Mouse (Mus musculus) liver, embryonic 16.5 days (tissue): ENCODE measurements around the gene Chka. TPM values are rescaled to one million over a fixed set of nuclear protein-coding genes. Genes with fewer than 3 reads are reported as not detected.

ENCODE experiments used
- ATAC-seq: fragments of 200-750 bp; cut with Nextera tagmentation; 2 replicates; pipeline ENCODE4 v1.8.0; 2017; ENCODE audit warnings: low read depth, mild to moderate bottlenecking, moderate number of reproducible peaks, moderate library complexity
- H3K27ac ChIP-seq: fragments of 300-500 bp; sonication (generic); 2 replicates; pipeline ENCODE4 v1.5.1; 2014; ENCODE audit warnings: mild to moderate bottlenecking, low read length
- H3K27me3 ChIP-seq: fragments of 300-500 bp; sonication (generic); 2 replicates; pipeline ENCODE4 v1.6.1; 2014; ENCODE audit warnings: low read depth, low read length, mixed read lengths; ENCODE audit not compliant: control insufficient read depth, insufficient read depth
- H3K36me3 ChIP-seq: fragments of 300-500 bp; sonication (generic); 2 replicates; pipeline ENCODE4 v1.6.1; 2014; ENCODE audit warnings: mild to moderate bottlenecking; ENCODE audit not compliant: control insufficient read depth, insufficient read depth
- H3K4me1 ChIP-seq: fragments of 300-500 bp; sonication (generic); 2 replicates; pipeline ENCODE4 v1.6.1; 2014; ENCODE audit warnings: low read depth, low read length, mixed read lengths; ENCODE audit not compliant: control insufficient read depth
- H3K4me2 ChIP-seq: fragments of 300-500 bp; sonication (generic); 2 replicates; pipeline ENCODE4 v1.6.1; 2014; ENCODE audit warnings: low read depth, low read length, mixed read lengths
- H3K4me3 ChIP-seq: fragments of 300-500 bp; sonication (generic); 2 replicates; pipeline ENCODE4 v1.5.1; 2014; ENCODE audit warnings: low read depth, mild to moderate bottlenecking, low read length
- H3K9ac ChIP-seq: fragments of 300-500 bp; sonication (generic); 2 replicates; pipeline ENCODE4 v1.6.1; 2014; ENCODE audit warnings: low read depth, low read length
- H3K9me3 ChIP-seq: fragments of 300-500 bp; sonication (generic); replicated peaks from 2 replicates; pipeline ENCODE4 v1.6.1; 2016; ENCODE audit warnings: low read length; ENCODE audit not compliant: control insufficient read depth
- WGBS: fragments of 180-500 bp; shearing (Covaris S2); extraction: QIAGEN DNeasy Blood & Tissue Kit; methylation state at CpG from one replicate; pipeline ENCODE4 v1.1.7; 2014; ENCODE audit not compliant: insufficient replicate concordance; 5-methylcytosine and 5-hydroxymethylcytosine counted together
- polyA plus RNA-seq: library from polyadenylated mRNA; unstranded; fragments of >200 nt; fragmentation: Nextera tagmentation; extraction: Ambion mirVana; gene quantifications from 2 replicates; pipeline ENCODE4 v1.2.1, GENCODE M21; 2015

The Chka gene
- polyA plus RNA-seq, 1 experiment from 2014 or later: 19.3 TPM

GRCm38 (mm10) chr19:3850847-3851469 lies 615 bp upstream of the Chka start:
- H3K9ac ChIP-seq: peak overlapping the region; percentile 70
- H3K27me3 ChIP-seq: no peaks in the 10 kb centered on the region
- peak overlapping the region; percentile 100 for H3K4me2 ChIP-seq
- peaks cover 16% of the 10 kb centered on the region for H3K4me1 ChIP-seq
- ATAC-seq: peak; percentile 5; the same call in 1 of the 2 replicates
- WGBS: 7% methylated on average over 19 of the region's 19 CpGs
- no peaks in the 10 kb centered on the region for H3K36me3 ChIP-seq
- no peaks in the 10 kb centered on the region for H3K9me3 ChIP-seq
- peak overlapping the region; percentile 85 for H3K27ac ChIP-seq
- peak overlapping the region; percentile 85 for H3K4me3 ChIP-seq

- H3K4me2 ChIP-seq: peak overlapping the region; percentile 100
- H3K36me3 ChIP-seq: no peaks in the 10 kb centered on the region
- H3K9me3 ChIP-seq: no peaks in the 10 kb centered on the region
- peak overlapping the region; percentile 89 for H3K9ac ChIP-seq
- peaks cover 16% of the 10 kb centered on the region for H3K4me1 ChIP-seq
- H3K4me3 ChIP-seq: peak overlapping the region; percentile 85
- under 1% methylated on average over 62 of the region's 74 CpGs for WGBS
- H3K27ac ChIP-seq: peak overlapping the region; percentile 95
- no peaks in the 10 kb centered on the region for H3K27me3 ChIP-seq
- ATAC-seq: peak; percentile 15
Observed at GRCm38 (mm10) chr19:3851979-3852681, 557 bp downstream of the Chka start.

- Histone ChIP-seq H3K4me2 (peak overlapping the region; percentile 100), H3K9ac (no peak overlapping the region), H3K4me1 (peaks cover 16% of the 10 kb centered on the region), H3K4me3 (peak overlapping the region; percentile 85), H3K9me3 (no peaks in the 10 kb centered on the region), H3K27ac (no peak overlapping the region), H3K36me3 (no peaks in the 10 kb centered on the region), H3K27me3 (no peaks in the 10 kb centered on the region)
- ATAC-seq: no peak
- 69% methylated on average over 10 of the region's 10 CpGs for WGBS
Observed at GRCm38 (mm10) chr19:3853121-3853520, 1.5 kb downstream of the Chka start.

GRCm38 (mm10) chr19:3853891-3854290 lies 2.3 kb downstream of the Chka start:
- no peaks in the 10 kb centered on the region for H3K9me3 ChIP-seq
- H3K4me1 ChIP-seq: peaks cover 16% of the 10 kb centered on the region
- no peak for ATAC-seq
- no peak overlapping the region for H3K9ac ChIP-seq
- H3K4me3 ChIP-seq: no peak overlapping the region
- no peaks in the 10 kb centered on the region for H3K36me3 ChIP-seq
- H3K27me3 ChIP-seq: no peaks in the 10 kb centered on the region
- WGBS: 71% methylated on average over 1 of the region's 1 CpGs
- H3K27ac ChIP-seq: no peak overlapping the region
- peak overlapping the region; percentile 100 for H3K4me2 ChIP-seq

- H3K9ac ChIP-seq: no peak overlapping the region
- no peak for ATAC-seq
- no peaks in the 10 kb centered on the region for H3K27me3 ChIP-seq
- no peak overlapping the region for H3K4me3 ChIP-seq
- H3K27ac ChIP-seq: no peak overlapping the region
- H3K4me2 ChIP-seq: 0 out of 2 replicates have a peak overlapping the region, but pooled peaks have one; percentile 0
- 57% methylated on average over 6 of the region's 6 CpGs for WGBS
- no peaks in the 10 kb centered on the region for H3K9me3 ChIP-seq
- no peaks in the 10 kb centered on the region for H3K36me3 ChIP-seq
- H3K4me1 ChIP-seq: peaks cover 16% of the 10 kb centered on the region
Observed at GRCm38 (mm10) chr19:3855091-3855490, 3.5 kb downstream of the Chka start.

- Histone ChIP-seq H3K9ac (no peak overlapping the region), H3K36me3 (no peaks in the 10 kb centered on the region), H3K9me3 (no peaks in the 10 kb centered on the region), H3K4me2 (no peak overlapping the region), H3K4me3 (no peak overlapping the region), H3K4me1 (peaks cover 15% of the 10 kb centered on the region), H3K27ac (no peak overlapping the region), H3K27me3 (no peaks in the 10 kb centered on the region)
- ATAC-seq: no peak
- WGBS: 48% methylated on average over 4 of the region's 4 CpGs
Observed at GRCm38 (mm10) chr19:3855601-3856000, 4.0 kb downstream of the Chka start.

GRCm38 (mm10) chr19:3857220-3857619 lies 5.6 kb downstream of the Chka start:
- H3K4me1 ChIP-seq: peaks cover 7% of the 10 kb centered on the region
- 83% methylated on average over 3 of the region's 3 CpGs for WGBS
- no peak overlapping the region for H3K4me3 ChIP-seq
- H3K9ac ChIP-seq: no peak overlapping the region
- H3K27ac ChIP-seq: no peak overlapping the region
- no peaks in the 10 kb centered on the region for H3K27me3 ChIP-seq
- no peak for ATAC-seq
- no peak overlapping the region for H3K4me2 ChIP-seq
- H3K36me3 ChIP-seq: no peaks in the 10 kb centered on the region
- H3K9me3 ChIP-seq: no peaks in the 10 kb centered on the region

GRCm38 (mm10) chr19:3862713-3863112 lies 11.1 kb downstream of the Chka start:
- ATAC-seq: no peak

GRCm38 (mm10) chr19:3864960-3865359 lies 13.4 kb downstream of the Chka start:
- 69% methylated on average over 2 of the region's 2 CpGs for WGBS

More at GRCm38 (mm10) chr19:3862713-3863112, 11.1 kb downstream of the Chka start:
- Histone ChIP-seq H3K4me1 (peaks cover 7% of the 10 kb centered on the region), H3K36me3 (peaks cover 6% of the 10 kb centered on the region), H3K4me3 (no peak overlapping the region), H3K27ac (no peak overlapping the region), H3K27me3 (no peaks in the 10 kb centered on the region), H3K9ac (no peak overlapping the region), H3K9me3 (no peaks in the 10 kb centered on the region), H3K4me2 (no peak overlapping the region)
- WGBS: 25% methylated on average over 2 of the region's 2 CpGs

More at GRCm38 (mm10) chr19:3864960-3865359, 13.4 kb downstream of the Chka start:
- Histone ChIP-seq H3K4me1 (peaks cover 7% of the 10 kb centered on the region), H3K27me3 (no peaks in the 10 kb centered on the region), H3K4me3 (no peak overlapping the region), H3K36me3 (peaks cover 6% of the 10 kb centered on the region), H3K9ac (no peak overlapping the region), H3K9me3 (no peaks in the 10 kb centered on the region), H3K4me2 (no peak overlapping the region), H3K27ac (no peak overlapping the region)
- ATAC-seq: no peak
